Mouse (Mus musculus) cerebellum, postnatal 10 days (tissue): ENCODE results near the gene Pknox1.
A peak's percentile ranks its signal among the peaks of the same experiment; 100 is the strongest.
"Not testable (repeated sequence)": the region's sequence is repeated elsewhere in the genome, so short reads cannot be mapped to it uniquely, and the experiment has no call there.

Source experiments
- DNase-seq, 2 experiments: peaks; one replicate each; pipeline ENCODE4 v3.0.0; 2021; ENCODE audit warnings: mixed read lengths in 2 of 2

Pknox1 gene

DNA sequence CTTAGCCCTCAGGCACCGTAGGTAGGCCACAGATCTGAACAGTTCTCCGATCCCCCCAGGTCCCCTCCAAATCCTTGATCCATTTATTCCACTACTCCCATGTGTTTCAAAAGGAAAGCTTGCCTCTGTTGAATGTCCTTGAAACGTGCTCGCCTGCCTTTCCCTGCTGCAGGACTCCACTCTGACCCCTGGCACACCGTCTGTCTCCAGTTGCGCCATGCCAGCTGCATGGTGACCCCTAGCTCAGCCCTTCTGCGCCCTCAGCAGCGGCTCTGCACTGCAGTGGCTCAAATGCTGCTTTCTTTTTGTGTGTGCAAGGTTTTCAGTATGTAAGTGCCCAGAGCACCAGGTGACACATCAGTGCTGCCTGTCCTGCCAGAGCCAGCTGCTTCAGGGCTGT is 34.1 kb downstream of the Pknox1 start:
- DNase-seq: no peak

DNA sequence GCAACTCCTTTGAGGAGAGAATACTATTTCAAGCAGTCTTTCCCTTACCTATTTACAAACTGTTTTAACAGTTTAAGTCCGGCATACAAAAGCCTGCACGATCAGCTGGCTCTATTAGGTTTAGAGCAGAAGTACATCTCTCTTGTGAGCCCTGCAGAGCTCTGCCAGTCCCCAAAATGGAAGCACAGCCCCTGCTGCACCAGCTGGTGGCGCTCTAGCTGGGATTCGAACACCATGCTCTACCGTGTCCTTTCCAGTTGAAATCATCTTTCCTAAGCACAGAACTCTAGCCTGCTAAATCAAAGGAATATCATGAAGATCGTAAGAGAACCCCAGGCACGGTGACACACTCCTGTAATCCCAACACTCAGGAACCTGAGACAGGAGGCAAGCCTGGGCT is 41.9 kb downstream of the Pknox1 start:
- DNase-seq: peak in 1 of 2 experiments; percentile 33

DNA sequence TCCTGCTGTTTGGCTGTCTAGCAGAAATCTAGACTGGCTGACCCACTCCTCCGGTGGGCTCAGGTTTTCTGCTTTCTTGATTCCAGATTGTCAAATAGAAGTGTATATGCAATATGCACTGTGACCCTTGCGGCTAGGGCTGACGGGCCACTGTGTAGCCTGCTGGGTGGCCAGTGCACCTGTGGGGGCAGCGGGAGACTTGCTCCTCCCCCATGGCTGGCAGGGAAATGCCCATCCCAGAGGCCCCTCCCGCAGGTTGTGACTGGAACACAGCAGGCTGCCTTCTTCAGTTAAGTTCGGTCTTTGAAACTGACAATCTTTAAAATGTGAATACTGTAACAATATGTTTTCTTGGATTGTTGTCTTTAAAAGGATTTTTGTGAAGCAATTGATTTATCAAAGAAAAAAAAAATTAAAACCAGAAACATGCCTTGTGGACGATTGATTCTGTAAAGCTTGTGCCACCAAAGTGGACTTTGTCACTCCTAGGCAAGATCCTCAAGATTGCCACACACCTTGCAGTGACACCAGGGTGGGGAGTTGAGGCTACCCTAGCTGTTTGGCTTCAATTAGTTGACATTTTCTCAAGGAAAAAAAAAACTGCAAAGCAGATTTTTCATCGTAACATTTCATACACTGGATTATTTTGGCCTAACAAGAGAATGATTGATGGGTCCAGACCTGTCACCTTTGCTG is 42.9 kb downstream of the Pknox1 start:
- DNase-seq: no peak

DNA sequence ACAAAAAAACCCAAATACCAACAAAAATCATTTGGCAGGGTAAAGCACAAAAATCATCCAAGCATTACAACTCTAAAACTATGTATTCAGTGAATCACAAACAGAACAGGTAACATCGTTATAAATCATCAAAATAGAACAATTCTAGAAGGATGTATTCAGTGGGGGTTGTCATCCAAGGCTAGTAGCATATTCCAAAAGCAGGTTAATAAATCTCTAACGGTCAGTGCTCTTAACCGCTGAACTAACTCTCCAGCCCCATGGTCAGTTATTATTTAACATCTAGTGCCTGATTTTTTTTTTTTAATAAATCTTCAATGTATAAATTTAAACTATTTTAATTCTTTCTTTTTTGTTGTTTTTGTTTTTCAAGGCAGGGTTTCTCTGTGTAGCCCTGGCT is 44.6 kb downstream of the Pknox1 start:
- DNase-seq: not testable (repeated sequence)

DNA sequence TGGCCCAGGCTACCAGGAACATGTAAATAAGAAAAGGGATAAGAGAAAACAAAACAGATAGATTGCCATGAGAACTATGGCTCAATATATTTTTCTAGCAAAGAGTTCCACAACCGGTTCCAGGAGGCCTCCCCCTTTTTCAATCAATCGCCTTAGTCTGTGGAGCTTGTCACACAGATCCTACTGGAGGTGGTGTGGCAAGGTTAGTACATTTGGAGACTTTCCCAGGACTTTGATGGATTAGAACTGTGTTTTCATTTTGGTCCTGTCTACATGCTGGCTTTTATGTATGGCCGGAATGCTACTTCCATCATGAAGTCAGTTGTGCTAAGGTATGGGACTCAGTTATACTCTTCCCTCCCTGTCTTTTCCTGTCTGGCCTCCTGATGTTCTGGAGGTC is 45.4 kb downstream of the Pknox1 start:
- DNase-seq: no peak

DNA sequence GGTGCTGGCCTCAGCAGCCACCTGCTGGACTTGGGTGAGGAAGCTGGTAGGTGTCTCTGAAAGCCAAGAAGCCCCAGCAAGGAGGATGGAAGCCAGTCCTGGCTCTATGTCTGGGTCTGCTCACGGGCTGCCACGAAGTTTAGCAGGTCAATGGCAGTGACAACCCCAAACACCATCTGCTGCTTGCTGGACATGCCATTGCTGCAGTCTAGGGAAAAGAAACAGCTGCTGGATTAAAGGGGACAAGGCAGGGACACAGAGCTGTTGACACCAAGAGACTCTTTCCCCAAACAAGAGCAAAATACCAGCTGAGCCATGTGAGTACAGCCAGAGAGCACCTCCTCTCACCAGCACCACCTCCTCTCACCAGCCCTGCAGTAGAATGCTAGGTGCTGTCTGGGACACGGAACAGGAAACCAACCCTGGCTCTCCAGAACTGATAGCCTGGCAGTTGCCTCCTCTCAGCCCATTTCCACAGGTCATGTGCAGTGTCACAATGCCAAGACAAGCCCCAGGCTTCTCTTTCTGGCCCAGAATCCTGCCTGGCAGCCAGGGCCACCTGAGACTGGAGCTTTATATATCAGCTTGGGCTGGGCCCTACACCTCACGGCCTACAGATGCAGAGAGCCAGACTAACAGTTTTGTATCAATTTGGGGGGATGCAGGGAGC is 48.7 kb downstream of the Pknox1 start:
- DNase-seq: peak; percentile 47 to 53

DNA sequence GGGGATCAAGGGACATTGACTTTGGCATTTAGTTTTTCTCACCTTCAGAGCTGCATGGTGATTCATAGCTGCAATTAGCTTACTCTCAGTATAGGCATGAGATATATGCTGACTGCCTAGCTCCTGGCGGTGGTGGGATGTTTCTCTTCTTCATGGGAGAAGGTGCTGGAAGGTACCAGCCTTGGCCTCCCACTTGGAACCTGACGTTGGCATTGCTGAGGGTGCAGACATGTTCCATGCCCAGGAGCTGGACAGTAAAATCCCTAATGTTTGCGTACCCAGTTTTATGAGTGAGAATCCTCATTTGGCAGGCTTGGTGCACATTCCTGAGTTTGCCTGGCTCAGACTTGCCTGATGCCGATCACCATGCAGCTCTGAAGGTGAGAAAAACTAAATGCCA is 58.6 kb downstream of the Pknox1 start:
- no peak for DNase-seq

DNA sequence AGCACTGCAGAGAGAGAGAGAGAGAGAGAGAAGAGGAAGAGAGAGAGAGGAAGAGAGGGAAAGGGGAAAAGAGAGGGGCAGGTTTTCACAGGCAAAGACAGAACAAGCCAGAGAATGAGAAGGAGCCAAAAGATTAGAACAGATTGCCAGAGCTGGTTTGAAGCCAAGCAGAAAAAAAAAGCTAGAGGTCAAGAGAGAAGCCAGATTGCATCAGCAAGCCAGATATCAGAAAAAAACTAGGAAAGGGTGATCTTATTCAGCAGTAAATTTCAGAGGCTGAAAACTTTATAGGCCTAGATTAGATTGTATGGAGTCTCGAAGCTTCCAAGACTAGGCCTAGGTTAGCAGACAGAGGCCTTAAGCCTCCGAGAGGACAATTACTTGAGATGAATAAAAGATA is 63.4 kb downstream of the Pknox1 start:
- DNase-seq: no peak

DNA sequence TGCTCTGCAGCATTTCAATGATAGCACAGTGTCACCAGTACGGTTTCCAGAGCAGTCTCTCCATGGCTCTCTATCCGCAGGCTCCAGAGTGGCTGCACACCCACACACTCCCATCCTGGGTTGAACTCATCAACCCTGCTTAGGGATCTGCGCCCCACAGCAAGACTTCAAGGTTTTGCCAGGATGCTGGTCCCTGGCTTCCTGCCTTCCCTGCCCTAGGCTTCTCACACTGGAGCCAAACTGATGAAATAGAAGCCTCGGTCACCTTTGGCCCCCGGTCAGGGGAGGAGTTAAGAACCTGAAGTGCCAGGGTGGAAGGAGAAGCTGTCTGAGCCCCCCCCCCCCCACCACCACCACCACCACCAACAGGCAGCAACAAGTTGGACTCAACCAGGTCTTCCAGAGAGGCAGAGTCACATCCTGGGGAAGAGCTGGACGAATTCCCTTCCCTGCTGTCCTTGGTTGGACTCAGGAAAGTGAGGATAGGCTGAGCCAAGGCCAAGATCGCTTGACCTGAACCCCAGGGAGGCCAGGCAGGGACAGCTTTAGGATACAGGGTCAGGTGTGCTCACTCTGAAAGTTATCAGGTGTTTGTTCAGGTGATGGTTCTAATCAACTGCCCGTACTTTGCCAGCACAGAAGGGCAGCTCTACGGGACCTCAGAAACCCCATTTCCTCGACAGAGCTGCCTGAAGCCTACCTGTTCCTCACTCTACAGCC is 66.7 kb downstream of the Pknox1 start:
- DNase-seq: peak in 1 of 2 experiments; percentile 40

DNA sequence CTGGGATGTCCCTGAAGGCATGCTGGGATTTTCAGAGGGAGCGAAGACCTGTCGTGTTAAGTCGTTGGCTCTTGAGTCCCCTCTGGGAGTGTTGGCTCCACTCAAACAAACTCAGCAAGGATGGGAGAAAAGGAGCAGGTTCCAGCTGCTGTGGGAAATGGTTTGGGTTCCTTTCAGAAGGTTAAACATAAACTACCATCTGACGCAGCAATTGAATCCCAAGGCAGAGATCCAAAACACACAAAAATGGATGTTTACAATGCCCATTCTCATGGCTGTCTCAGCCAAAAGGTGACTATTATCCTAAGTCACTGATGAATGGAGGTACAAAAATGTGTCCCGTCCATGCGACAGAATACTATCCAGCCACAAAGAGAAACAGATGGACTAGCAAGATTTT is 68.5 kb downstream of the Pknox1 start:
- DNase-seq: no peak

DNA sequence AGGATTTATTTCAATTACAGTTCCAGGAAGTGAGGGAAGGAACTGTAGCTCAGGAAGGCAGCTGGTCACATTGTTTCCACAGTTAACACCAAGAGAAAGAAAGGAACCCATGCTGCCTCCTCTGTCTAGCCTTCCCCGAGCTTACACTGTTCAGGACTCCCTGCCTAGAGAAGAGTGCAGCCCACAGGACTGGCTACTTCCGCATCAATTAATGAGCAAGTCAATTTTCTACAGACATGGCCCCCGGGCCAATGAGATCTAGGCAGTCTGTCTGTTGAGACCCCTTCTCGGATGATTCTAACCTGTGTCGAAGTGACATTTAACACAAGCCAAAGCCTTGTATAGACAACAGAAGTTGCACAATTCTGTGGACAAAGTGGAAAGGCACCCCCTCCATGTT is 70.4 kb downstream of the Pknox1 start:
- DNase-seq: no peak

DNA sequence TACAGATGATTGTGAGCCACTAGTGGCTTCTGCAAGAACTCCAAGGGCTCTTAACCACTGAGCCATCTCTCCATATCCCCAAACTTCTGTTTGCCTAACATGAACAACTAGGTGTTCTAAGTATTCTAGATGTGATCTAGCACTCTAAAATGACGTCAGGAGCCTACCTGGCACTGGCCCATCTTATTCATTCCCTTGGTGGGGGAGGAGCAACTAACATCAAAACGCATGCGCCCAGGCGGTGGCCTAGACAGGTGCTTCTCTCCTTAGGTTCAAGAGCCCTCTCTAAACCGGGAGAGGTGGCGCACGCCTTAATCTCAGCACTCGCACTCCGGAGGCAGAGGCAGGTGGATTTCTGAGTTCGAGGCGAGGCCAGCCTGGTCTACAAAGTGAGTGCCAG is 71.2 kb downstream of the Pknox1 start:
- peak in 1 of 2 experiments; percentile 33 for DNase-seq

DNA sequence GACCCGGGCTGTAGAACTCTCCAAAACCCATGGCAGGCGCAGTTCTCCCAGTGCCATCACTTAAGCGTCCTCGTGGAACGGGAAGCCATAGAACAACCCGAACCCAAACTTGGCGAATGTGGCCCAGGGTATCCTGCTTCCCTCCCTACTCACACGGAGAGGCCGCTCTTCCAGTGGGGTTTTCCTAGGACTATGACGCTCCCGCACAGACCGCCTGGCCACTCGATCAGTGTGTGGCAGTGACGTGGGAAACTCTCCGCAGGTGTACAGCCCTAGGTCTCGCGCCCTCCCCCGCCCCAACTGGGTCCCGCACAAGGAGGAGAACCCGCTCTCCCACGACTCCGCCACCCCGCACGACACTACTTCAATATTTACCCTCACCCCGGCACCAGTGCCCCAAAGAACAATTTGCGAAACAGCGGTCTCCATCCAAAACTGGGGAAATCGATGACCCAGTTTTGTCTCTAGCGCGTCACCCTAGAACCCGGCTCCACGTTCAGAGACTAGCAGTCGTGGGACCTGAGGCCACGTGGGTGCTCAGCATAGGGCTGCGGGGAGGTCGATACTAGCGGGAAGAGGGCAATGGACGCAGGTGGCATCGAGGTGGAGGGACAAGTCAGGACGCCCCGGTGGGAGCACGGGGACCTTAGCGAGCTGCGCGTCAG is 71.9 kb downstream of the Pknox1 start:
- peak in 1 of 2 experiments; percentile 35 for DNase-seq

DNA sequence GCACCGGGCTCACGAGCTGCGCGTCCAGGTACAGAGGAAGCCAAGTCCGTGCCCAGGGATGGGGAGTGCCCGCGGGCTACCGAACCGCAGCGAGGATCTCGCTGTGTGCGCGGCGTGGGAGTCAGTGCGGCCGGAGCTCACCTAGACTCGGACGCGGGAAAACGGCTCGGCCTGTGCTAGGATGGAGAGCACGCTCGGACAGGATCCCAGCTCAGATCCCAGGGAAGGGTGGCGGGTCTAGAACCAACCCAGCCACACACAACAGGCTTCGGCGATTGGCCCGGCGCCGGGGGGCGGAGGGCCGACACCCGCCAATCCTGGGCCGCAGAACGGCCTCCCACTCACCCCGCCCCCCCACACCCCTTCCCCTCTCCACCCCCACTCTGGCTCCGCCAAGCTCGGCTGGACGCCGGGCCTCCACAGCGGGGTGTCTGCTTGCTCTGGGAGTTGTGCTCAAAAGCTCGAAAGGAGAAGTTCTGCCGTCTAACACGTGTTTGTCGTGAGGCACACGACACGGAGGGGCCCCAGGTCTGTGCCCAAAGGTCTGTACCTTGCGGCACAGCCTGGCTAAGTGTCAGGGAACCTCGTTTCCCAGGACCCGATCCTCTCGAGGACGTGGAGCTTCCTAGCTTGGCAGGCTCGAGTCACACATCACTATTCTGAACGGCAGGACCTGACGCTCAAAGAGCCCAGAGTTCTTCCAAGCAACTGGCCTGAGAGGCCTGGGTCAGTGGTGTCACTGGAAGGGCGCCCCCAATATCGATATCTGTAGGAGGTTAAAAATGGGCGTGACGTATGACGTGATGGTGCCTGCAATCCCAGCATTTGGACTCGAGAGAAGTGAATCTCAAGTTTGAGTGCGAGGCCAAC is 72.6 kb downstream of the Pknox1 start, which contains the start of gene Cbs:
TSS of gene Cbs (minus strand) at position 297 of the 870 bp plus-strand sequence.
- DNase-seq: peak; percentile 72 to 86

DNA sequence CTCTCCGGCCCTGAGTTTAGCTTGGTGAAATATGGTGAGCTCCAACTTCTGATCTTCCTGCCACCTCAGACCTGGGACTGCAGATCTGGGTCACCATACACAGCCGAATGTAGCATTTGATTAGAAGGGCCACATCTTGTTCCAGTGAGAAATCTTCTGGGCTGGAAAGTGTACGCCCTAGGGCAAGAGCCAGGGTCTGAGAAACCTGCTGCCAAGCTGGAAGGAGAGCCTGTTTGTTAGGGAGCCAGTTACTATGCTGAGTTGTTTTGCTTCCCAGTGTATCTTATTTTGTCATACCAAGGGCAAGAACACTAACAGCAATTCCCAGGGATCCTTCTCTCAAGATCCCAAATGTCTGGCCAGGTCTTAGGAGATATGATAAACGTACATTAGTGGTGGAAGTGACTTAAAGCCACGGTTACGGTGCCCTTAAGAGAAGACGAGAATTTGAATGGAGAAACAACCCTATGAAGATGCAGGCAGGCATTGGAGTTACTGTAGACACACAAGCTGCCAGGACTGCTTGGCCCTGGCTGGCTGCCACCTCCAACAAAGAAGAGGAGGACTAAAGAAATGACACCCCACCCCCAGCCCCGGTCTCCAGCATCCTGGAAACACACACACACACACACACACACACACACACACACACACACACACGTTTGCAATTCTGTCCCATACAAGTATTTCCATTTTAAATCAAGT is 73.5 kb downstream of the Pknox1 start:
- DNase-seq: peak; percentile 74 to 85

DNA sequence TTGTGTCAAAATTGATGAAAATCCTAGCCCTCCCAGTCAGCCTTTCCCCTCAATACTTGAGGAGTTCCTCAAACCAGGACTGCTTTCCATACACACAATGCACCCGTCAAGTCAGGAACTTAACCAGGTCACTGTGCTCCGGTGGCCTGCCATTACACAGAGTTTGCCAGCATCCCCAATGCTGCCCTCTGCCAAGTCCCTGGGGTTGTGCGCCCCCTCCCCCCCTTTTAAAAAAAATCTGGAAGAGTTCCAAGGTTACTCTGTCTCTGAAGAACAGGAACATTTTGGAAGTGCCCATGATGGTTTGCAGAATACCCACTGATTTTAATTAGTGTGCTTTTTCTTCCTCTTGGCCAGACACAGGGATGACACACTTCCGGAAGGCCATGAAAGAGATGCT is 75.1 kb downstream of the Pknox1 start:
- peak; percentile 46 for DNase-seq

DNA sequence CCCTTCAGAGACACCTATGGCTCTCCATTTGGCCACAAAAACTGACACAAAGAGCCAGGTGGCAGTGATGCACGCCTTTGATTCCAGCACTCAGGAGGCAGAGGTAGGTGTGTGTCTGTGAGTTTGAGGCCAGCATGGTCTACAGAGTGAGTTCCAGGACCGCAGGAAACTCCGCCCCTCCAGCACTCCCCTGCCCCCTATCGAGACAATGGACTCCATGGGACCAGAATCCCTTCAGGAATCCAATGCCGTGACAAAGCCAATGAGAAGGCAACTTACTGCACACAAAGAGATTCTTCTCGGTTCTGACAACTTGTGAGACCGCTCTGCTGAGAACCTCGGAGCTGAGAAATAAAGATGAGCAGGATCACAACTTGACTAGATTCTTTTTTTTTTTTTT is 77.8 kb downstream of the Pknox1 start:
- no peak for DNase-seq

DNA sequence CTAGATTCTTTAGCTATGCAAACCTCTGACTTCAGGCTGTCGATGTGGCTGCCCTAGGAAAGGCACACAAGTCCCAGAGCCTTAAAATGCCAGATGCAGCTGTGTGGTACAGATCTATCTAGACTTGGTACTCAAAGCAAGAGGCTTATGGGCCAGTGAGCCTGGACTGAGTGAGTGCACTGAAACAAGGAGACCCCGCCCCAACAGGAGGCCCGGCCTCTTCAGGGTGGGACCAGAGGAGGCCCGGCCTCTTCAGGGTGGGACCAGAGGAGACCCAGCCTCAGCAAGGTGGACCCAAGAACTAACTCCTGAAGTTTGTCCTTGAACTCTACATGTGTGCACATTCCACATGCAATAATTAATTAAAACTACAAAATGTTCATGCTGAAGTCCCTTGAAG is 78.4 kb downstream of the Pknox1 start:
- no peak for DNase-seq

DNA sequence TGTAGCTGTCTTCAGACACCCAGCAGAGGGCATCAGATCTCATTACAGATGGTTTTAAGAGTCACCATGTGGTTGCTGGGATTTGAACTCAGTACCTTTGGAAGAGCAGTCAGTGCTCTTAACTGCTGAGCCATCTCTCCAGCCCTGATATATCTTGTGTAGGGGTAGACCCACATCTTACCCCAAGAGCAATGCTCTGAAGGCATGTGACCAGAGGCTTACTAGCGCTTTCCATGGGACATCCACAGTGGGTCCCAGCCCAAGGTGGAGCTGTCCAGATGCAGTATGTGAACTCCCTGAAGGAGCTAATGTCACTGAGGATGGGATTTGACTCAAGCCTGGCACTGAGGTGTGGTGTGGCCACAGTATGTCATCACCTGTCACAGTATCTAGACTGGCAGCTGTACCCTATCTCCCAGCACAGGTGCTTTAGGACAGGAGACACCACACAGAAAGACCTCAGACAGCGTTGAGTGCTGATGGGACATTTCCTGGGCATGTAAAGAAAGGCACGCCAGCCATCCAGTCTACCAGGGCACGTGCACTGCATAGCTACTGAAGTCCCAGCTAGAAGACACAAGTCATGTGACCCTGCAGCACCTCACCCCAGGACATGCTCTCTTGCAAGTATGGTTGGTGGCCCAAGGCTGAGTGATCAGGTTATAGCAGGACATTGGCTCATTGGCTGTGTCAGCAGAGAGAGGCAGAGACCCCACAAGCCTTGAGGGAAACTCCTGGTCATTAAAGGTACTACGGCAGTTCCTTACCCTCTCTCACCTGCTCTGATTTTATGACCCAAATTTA is 81.9 kb downstream of the Pknox1 start:
- no peak for DNase-seq

DNA sequence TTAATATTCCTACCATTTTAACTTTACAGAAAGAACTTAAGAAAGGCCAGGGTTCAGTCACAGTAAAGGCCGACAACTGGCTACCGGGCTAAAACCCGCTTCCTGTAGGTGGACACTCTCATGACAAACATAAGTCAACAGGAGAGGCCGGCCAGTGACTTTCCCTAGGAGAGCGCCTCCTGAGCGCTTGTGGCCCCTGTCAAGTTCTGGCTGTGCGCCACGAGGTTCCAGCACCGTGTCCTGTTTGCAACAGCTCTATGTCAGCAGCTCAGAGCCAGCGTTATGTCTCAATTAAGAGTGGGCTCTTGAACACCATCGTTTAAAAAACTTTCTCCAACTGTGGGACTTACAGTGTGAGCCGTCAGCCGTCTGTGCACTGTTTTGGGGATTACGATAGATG is 87.6 kb downstream of the Pknox1 start:
- DNase-seq: peak in 1 of 2 experiments; percentile 29

DNA sequence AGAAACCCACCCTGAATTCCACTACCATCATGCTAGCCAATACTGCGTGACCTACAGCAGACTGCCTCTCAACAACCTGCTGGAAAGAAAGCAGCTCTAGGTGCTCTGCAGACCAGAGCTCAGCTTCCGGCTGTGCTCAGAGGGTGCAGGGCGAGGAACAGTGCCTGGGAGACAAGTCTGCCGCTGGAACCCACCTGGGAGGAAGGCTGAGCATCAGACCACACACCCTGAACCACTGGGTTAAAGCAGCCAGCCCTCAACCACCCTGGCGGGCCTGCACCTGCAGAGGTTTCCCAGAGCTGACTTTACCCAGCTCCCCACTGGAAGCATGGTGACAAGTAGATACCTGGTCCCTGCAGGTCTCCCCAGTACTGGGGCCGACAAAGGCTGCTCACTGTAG is 88.7 kb downstream of the Pknox1 start:
- no peak for DNase-seq
